Mouse (Mus musculus): ENCODE data around the gene Reg4.

DNA sequence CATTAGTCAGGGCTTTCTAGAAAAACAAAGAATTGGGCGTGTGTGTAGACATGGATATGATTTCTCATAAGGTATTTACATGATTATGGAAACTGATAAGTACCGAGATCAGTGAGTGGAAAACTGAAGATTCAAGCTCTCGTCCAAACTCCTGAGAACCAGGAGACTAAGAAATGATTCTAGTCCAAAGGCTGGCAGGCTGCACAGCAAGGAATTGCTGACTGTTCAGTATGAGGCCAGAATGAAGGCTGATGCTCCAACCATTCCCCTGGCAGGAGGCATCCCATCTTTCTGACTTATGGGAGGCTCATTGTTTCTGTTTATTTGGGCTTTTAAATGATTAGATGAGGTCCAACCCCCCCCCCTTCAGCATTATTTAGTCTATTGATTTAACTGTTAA, 38.6 kb downstream of the Reg4 start:
- TF ChIP-seq CTCF (IDR thresholded peaks at IDR 0.05; ENCODE audit: control insufficient read depth, insufficient read depth, insufficient replicate concordance, low read depth, low read length) (no peak), POLR2A (IDR thresholded peaks at IDR 0.05; ENCODE audit: control insufficient read depth, low read depth, low read length) (no peak)

Measured in testis, adult 2 months (tissue).